Mouse (Mus musculus) common myeloid progenitor, adult 5-6 weeks (primary cell): ENCODE data around the gene Tyro3. TPM values are rescaled to one million over a fixed set of nuclear protein-coding genes. Genes with fewer than 3 reads are reported as not detected.

Experiments used
- ATAC-seq: replicated peaks from 2 replicates; pipeline ENCODE4 v1.8.0; 2016; ENCODE audit warnings: low read depth, mild to moderate bottlenecking, moderate TSS enrichment, inconsistent platforms; ENCODE audit not compliant: poor library complexity, severe bottlenecking
- total RNA-seq: library from RNA; stranded (forward); fragments of 200-1000, 187-1606 nt; gene quantifications from 2 replicates; pipeline ENCODE4 v1.2.3, GENCODE M21; 2017

Gene Tyro3
- total RNA-seq, 1 experiment from 2014 or later, result 1.1 TPM

DNA sequence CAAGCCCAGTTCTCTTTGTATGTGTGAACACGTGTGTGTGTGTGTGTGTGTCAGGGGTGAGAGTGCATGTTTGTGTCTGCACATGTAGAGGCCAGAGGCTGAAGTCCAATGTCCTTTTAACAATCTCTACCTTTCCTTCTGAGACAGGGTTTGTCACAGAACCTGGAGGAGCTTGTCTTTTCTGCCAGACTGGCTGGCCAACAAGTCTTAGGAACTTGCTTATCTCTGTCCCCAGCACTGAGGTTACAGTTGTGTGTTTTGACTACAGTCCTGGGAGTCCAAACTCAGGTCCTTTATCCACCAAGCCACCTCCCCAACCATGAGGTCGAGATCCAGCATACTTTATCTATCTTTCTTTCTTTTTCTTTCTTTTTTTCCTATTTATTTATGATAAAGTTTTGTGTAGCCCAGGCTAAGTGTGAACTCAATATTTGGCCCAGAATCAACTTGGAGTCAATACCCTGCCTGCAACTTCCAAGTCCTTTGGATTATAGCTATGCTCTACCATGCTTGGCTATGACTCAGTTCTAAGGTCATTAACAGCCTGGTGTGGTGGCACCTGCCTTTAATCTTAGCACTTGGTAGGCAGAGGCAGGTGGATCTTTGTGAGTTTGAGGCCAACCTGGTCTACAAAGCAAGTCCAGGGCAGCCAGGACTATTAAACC lies 48.5 kb downstream of the Tyro3 start:
- no peak for ATAC-seq

GRCm38 (mm10) chr2:119846929-119847328 lies 49.4 kb downstream of the Tyro3 start:
- ATAC-seq, result no peak

GRCm38 (mm10) chr2:119853811-119854210 lies 56.3 kb downstream of the Tyro3 start:
- ATAC-seq, result no peak

DNA sequence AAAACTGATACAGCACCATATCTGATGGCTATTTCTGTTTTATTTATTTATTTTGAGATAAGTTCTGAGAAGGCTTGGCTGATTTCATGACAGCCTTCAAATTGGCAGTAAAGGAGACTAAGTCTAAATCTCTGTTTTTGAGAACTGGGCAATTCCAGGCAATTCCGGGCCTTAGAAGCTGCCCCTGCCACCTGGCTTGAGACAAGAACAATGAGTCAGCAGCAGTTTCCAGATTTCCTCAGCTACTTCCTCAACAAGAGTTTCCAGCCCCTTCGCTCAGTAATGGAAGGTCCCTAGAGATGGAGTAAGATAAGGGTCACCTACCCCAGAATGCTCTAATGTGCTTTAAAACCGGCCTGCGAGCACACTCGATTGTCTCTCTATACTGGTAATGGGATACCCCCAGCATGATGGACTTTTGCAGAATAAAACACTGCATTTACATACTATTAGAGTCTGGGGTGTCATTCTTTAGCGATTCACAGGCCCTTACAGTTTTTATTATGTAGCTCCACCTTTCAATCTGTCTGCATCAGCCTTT lies 57.8 kb downstream of the Tyro3 start:
- no peak for ATAC-seq

- ATAC-seq, result no peak
These were observed 59.8 kb downstream of the Tyro3 start for GRCm38 (mm10) chr2:119857341-119857740.

- ATAC-seq, result no peak
These were observed 67.0 kb downstream of the Tyro3 start for GRCm38 (mm10) chr2:119864484-119864883.

Other genes starting within 250 kb of the Tyro3 start
- 89.7 and 98.6 TPM in 2 replicates for gene Nusap1, start 179.4 kb upstream of the Tyro3 start, total RNA-seq
- 19.1 and 21.5 TPM in 2 replicates for gene Oip5, start 179.3 kb upstream of the Tyro3 start, total RNA-seq
- gene Ndufaf1, start 134.9 kb upstream of the Tyro3 start, total RNA-seq, result 18.6 and 21.1 TPM in 2 replicates
- 42.6 and 48.0 TPM in 2 replicates for gene Rtf1, start 122.7 kb upstream of the Tyro3 start, total RNA-seq
- gene Itpka, start 55.4 kb upstream of the Tyro3 start, total RNA-seq, result 0.18 TPM in 1 of 2 replicates, not detected in the other
- gene Ltk, start 37.3 kb upstream of the Tyro3 start, total RNA-seq, result not detected in 2 replicates
- 9.1 and 11.2 TPM in 2 replicates for gene Rpap1, start 10.2 kb upstream of the Tyro3 start, total RNA-seq
- gene Mga, start 99.5 kb downstream of the Tyro3 start, total RNA-seq, result 78.8 and 103 TPM in 2 replicates
- gene Mapkbp1, start 175.0 kb downstream of the Tyro3 start, total RNA-seq, result 2.6 and 9.0 TPM in 2 replicates
- gene Jmjd7, start 229.8 kb downstream of the Tyro3 start, total RNA-seq, result 4.2 and 6.2 TPM in 2 replicates
- gene Gm28042, start 229.8 kb downstream of the Tyro3 start, total RNA-seq, result 0.23 and 1.4 TPM in 2 replicates
- gene Pla2g4b, start 235.7 kb downstream of the Tyro3 start, total RNA-seq, result 0.64 TPM in 1 of 2 replicates, not detected in the other